Mouse (Mus musculus) limb, embryonic 14.5 days (tissue): ENCODE results near the gene Arpc4. TPM values are rescaled to one million over a fixed set of nuclear protein-coding genes. Genes with fewer than 3 reads are reported as not detected.

Source experiments
- ATAC-seq: fragments of 200-750 bp; cut with Nextera tagmentation; 2 replicates; pipeline ENCODE4 v1.8.0; 2017; ENCODE audit warnings: low read depth, moderate number of reproducible peaks, moderate TSS enrichment; ENCODE audit not compliant: low FRiP score
- DNase-seq: peaks from one replicate; pipeline ENCODE4 v3.0.0-alpha.2; 2015; ENCODE audit warnings: low spot score
- H3K27ac ChIP-seq: fragments of 300-500 bp; sonication (generic); replicated peaks from 2 replicates; pipeline ENCODE4 v1.5.1; 2014; ENCODE audit warnings: low read depth, mild to moderate bottlenecking, low read length, moderate library complexity, mixed read lengths
- H3K27me3 ChIP-seq: fragments of 300-500 bp; sonication (generic); 2 replicates; pipeline ENCODE4 v1.6.1; 2014; ENCODE audit warnings: low read length, mixed read lengths; ENCODE audit not compliant: control insufficient read depth, insufficient read depth
- H3K36me3 ChIP-seq: fragments of 300-500 bp; sonication (generic); 2 replicates; pipeline ENCODE4 v1.6.1; 2014; ENCODE audit warnings: mild to moderate bottlenecking, low read length, moderate library complexity, mixed read lengths; ENCODE audit not compliant: control insufficient read depth, insufficient read depth
- H3K4me1 ChIP-seq: fragments of 300-500 bp; sonication (generic); 2 replicates; pipeline ENCODE4 v1.6.1; 2014; ENCODE audit warnings: antibody characterized with exemption, low read length, mixed read lengths; ENCODE audit not compliant: control insufficient read depth, insufficient read depth
- H3K4me2 ChIP-seq: fragments of 300-500 bp; sonication (generic); replicated peaks from 2 replicates; pipeline ENCODE4 v1.6.1; 2014; ENCODE audit warnings: low read depth, mild to moderate bottlenecking, low read length, moderate library complexity; ENCODE audit not compliant: severe bottlenecking
- H3K4me3 ChIP-seq: fragments of 300-500 bp; sonication (generic); replicated peaks from 2 replicates; pipeline ENCODE4 v1.5.1; 2014; ENCODE audit warnings: low read length
- H3K9ac ChIP-seq: fragments of 300-500 bp; sonication (generic); 2 replicates; pipeline ENCODE4 v1.6.1; 2014; ENCODE audit warnings: mild to moderate bottlenecking, low read depth, low read length, moderate library complexity; ENCODE audit not compliant: severe bottlenecking
- H3K9me3 ChIP-seq: fragments of 300-500 bp; sonication (generic); 2 replicates; pipeline ENCODE4 v1.6.1; 2016; ENCODE audit warnings: low read length; ENCODE audit not compliant: control insufficient read depth
- POLR2A ChIP-seq: fragments of 200-500 bp; IDR thresholded peaks from 2 replicates; pipeline ENCODE4 v1.8.0; 2012; ENCODE audit warnings: inconsistent platforms, mild to moderate bottlenecking, moderate library complexity, borderline replicate concordance; ENCODE audit not compliant: insufficient read depth, insufficient read length; ENCODE audit errors: extremely low read depth
- whole genome bisulfite sequencing: fragments of 180-500 bp; shearing (Covaris S2); extraction: QIAGEN DNeasy Blood & Tissue Kit; methylation state at CpG from one replicate; pipeline ENCODE4 v1.1.7; 2014; 5-methylcytosine and 5-hydroxymethylcytosine counted together
- polyA plus RNA-seq, 2 experiments: library from polyadenylated mRNA; depleted of rRNA in 1 of 2; stranded (reverse) in 1 of 2; unstranded in 1 of 2; fragments of >200 nt; fragmentation: Nextera tagmentation in 1 of 2; extraction: Ambion mirVana in 1 of 2; gene quantifications; 2 replicates each; pipeline versions ENCODE4 v1.2.1 to v1.2.3; 2012 to 2014

Arpc4 gene
- polyA plus RNA-seq, 2 experiments, result 99.1 to 223 TPM

DNA sequence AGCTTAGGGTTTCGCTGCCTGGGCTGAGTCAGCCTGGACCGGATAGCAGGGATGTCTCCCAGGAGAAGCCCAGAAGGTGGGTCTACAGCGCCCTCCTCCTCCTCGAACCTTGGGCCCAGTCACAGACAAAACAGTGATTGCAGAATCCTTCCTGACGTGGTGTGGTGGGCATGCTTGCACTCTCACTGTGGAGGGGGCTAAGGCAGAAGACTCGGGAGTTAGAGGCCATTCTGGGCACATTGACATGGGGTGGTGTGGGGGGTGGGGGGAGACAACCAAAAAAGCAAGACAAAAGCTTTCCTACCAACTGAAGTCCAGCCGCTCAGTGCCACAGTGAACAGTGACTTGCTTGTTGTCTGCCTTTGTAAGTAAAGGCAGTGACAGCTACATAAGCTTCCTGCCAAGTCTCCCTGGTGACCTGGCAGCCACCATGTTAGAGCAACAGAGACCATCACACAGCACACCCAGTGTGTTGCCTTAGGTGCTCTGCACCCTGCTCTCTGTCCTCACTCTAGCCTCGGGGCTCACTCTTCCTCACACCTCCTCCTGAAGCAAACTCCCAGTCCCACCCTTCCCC, 6.5 kb downstream of the Arpc4 start:
- 93% methylated on average over 8 of the region's 8 CpGs for WGBS
- H3K4me2 ChIP-seq, result no peak overlapping the region
- DNase-seq (no peak), ATAC-seq (no peak)
- no peak overlapping the region for H3K9ac ChIP-seq
- no peak for TF ChIP-seq POLR2A
- peaks cover 90% of the 10 kb centered on the region for H3K36me3 ChIP-seq
- H3K4me3 ChIP-seq, result no peak overlapping the region
- H3K27me3 ChIP-seq, result no peaks in the 10 kb centered on the region
- no peak overlapping the region for H3K27ac ChIP-seq
- H3K4me1 ChIP-seq, result no peaks in the 10 kb centered on the region
- no peaks in the 10 kb centered on the region for H3K9me3 ChIP-seq

DNA sequence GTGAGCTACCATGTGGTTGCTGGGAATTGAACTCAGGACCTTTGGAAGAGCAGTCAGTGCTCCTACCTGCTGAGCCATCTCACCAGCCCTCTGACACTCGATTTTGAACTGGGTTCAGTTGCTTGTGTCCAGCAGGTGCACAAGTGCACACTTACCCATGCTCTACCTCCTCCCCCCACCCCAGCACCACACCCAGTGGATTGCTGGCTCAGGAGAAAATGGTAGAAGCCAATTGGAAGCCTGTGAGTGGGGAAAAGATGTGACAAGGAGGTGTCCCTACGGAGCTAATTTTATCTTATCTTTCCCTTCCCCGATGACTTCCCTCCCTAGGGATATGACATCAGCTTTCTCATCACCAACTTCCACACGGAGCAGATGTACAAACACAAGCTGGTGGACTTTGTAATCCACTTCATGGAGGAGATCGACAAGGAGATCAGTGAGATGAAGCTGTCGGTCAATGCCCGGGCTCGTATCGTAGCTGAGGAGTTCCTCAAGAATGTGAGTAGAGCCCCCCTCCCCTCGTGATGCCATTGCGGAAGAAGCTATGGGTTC, 7.3 kb downstream of the Arpc4 start:
- DNase-seq (no peak), ATAC-seq (no peak)
- Histone ChIP-seq H3K27ac (no peak overlapping the region), H3K4me2 (no peak overlapping the region), H3K4me1 (no peaks in the 10 kb centered on the region), H3K9ac (no peak overlapping the region), H3K27me3 (no peaks in the 10 kb centered on the region), H3K36me3 (peaks cover 95% of the 10 kb centered on the region), H3K4me3 (no peak overlapping the region), H3K9me3 (no peaks in the 10 kb centered on the region)
- WGBS, result 90% methylated on average over 11 of the region's 11 CpGs
- no peak for TF ChIP-seq POLR2A

DNA sequence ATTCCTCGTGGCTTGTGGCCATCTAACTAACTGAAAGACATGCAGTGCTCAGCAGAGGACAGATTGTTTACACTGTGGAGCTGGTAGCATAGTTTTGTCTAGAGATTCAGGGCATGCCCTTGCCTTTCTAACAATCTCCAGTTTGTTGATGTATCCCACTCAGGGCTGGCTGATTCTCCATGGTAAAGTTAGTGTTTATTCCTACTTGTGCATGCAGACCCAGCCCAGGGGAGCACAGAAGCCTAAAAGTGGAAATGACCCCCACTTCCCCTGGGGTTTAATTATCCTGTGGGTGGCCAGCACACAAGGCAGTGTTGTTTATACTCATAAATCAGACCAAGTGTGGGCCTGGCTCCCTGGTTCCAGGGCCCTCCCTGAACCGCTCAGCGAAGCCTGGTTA, 8.1 kb downstream of the Arpc4 start:
- 55% methylated on average over 3 of the region's 3 CpGs for WGBS
- no peaks in the 10 kb centered on the region for H3K27me3 ChIP-seq
- peaks cover 96% of the 10 kb centered on the region for H3K36me3 ChIP-seq
- no peak overlapping the region for H3K4me2 ChIP-seq
- no peak for TF ChIP-seq POLR2A
- H3K4me1 ChIP-seq, result no peaks in the 10 kb centered on the region
- H3K9ac ChIP-seq, result no peak overlapping the region
- no peaks in the 10 kb centered on the region for H3K9me3 ChIP-seq
- no peak; the same call in 1 of the 2 replicates for ATAC-seq
- no peak overlapping the region for H3K4me3 ChIP-seq
- H3K27ac ChIP-seq, result no peak overlapping the region
- DNase-seq, result no peak

DNA sequence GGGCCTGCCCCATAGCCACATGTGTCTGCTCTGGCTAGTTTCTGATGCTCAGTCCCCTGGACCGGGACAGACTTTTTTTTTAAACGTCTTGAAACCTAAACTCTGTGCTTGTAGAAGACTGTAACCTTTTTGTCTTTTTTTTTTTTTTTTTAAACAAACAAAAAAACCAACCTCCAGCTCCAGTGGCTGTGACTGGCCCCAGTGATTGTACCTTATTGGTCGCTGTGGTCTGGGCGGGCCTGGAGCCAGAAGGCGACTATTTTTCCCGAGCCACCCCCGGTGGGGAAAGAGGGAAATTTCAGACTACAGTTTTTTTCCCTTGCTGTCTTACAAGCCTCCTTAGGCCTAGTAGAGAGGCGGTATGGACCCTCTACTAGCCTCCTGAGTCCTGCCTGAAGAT, 11.0 kb downstream of the Arpc4 start, which contains the start of gene Ttll3:
Gene Ttll3, plus strand, starts transcription at position 301 of the 400 bp plus-strand sequence.
- H3K4me3 ChIP-seq, result no peak within 1 kb of the TSS
- H3K27ac ChIP-seq, result no peak within 1 kb of the TSS
- peaks cover 72% of the 10 kb centered on the region for H3K36me3 ChIP-seq
- no peaks in the 10 kb centered on the region for H3K9me3 ChIP-seq
- no peak within 1 kb of the TSS for H3K4me2 ChIP-seq
- no peak for TF ChIP-seq POLR2A
- 67% methylated on average over 8 of the region's 8 CpGs for WGBS
- DNase-seq, result no peak
- no peak within 1 kb of the TSS for H3K9ac ChIP-seq
- H3K27me3 ChIP-seq, result no peaks in the 10 kb centered on the region
- no peaks in the 10 kb centered on the region for H3K4me1 ChIP-seq
- ATAC-seq, result no peak

DNA sequence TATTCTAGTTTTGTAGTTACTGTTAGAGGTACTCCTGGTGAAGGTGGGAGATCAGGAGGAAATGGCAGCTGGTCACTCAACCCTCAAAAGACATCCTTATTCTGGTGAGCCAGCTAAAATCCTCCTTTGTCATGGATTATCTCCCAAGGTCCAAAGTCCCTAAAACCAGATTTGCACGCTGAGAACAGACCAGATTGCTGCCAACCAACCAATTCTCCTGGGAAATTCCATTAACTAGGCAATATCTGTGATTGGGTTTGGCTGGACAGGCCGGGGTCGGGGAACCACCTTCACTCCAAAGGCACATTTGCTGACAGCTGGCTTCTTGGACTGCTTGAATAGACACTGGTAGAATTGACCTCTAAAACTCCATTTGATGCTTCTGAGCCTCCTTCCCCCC, 12.8 kb downstream of the Arpc4 start:
- H3K9me3 ChIP-seq, result no peaks in the 10 kb centered on the region
- peaks cover 58% of the 10 kb centered on the region for H3K36me3 ChIP-seq
- no peak overlapping the region for H3K27ac ChIP-seq
- TF ChIP-seq POLR2A, result no peak
- H3K27me3 ChIP-seq, result no peaks in the 10 kb centered on the region
- WGBS, result 96% methylated on average over 3 of the region's 3 CpGs
- H3K9ac ChIP-seq, result no peak overlapping the region
- no peak overlapping the region for H3K4me3 ChIP-seq
- H3K4me2 ChIP-seq, result no peak overlapping the region
- no peak for DNase-seq
- no peaks in the 10 kb centered on the region for H3K4me1 ChIP-seq
- no peak for ATAC-seq
